Mouse (Mus musculus) stomach, embryonic 16.5 days (tissue): ENCODE results near the gene Tead2. TPM values are rescaled to one million over a fixed set of nuclear protein-coding genes. Genes with fewer than 3 reads are reported as not detected.

Experiments
- ATAC-seq: fragments of 200-750 bp; cut with Nextera tagmentation; 2 replicates; pipeline ENCODE4 v1.8.0; 2017; ENCODE audit warnings: moderate number of reproducible peaks, moderate TSS enrichment; ENCODE audit not compliant: insufficient read depth, low FRiP score
- H3K27ac ChIP-seq: fragments of 300-500 bp; sonication (generic); 2 replicates; pipeline ENCODE4 v1.5.1; 2014; ENCODE audit warnings: low read length
- H3K27me3 ChIP-seq: fragments of 300-500 bp; sonication (generic); 2 replicates; pipeline ENCODE4 v1.6.1; 2014; ENCODE audit warnings: low read length, control low read depth, mixed read lengths; ENCODE audit not compliant: control insufficient read depth, insufficient read depth
- H3K36me3 ChIP-seq: fragments of 300-500 bp; sonication (generic); 2 replicates; pipeline ENCODE4 v1.6.1; 2014; ENCODE audit warnings: low read length; ENCODE audit not compliant: control insufficient read depth, insufficient read depth
- H3K4me1 ChIP-seq: fragments of 300-500 bp; sonication (generic); 2 replicates; pipeline ENCODE4 v1.6.1; 2014; ENCODE audit warnings: low read length, control low read depth, mixed read lengths; ENCODE audit not compliant: control insufficient read depth, insufficient read depth
- H3K4me2 ChIP-seq: fragments of 300-500 bp; sonication (generic); 2 replicates; pipeline ENCODE4 v1.6.1; 2014; ENCODE audit warnings: low read depth, low read length, mixed read lengths
- H3K4me3 ChIP-seq: fragments of 300-500 bp; sonication (generic); replicated peaks from 2 replicates; pipeline ENCODE4 v1.5.1; 2014; ENCODE audit warnings: mild to moderate bottlenecking, low read length
- H3K9ac ChIP-seq: fragments of 300-500 bp; sonication (generic); 2 replicates; pipeline ENCODE4 v1.6.1; 2014; ENCODE audit warnings: low read length
- H3K9me3 ChIP-seq: fragments of 300-500 bp; sonication (generic); replicated peaks from 2 replicates; pipeline ENCODE4 v1.6.1; 2016; ENCODE audit warnings: low read length, control low read depth; ENCODE audit not compliant: control insufficient read depth
- WGBS: fragments of 180-500 bp; shearing (Covaris S2); extraction: QIAGEN DNeasy Blood & Tissue Kit; methylation state at CpG from one replicate; pipeline ENCODE4 v1.1.7; 2014; 5-methylcytosine and 5-hydroxymethylcytosine counted together
- polyA plus RNA-seq: library from polyadenylated mRNA; unstranded; fragments of >200 nt; fragmentation: Nextera tagmentation; extraction: Ambion mirVana; gene quantifications from 2 replicates; pipeline ENCODE4 v1.2.1, GENCODE M21; 2015

Tead2 gene
- polyA plus RNA-seq, 1 experiment from 2014 or later = 93.9 TPM

- Histone ChIP-seq H3K27me3 (peaks cover 70% of the 10 kb centered on the region), H3K9ac (no peak overlapping the region), H3K36me3 (no peaks in the 10 kb centered on the region), H3K4me2 (no peak overlapping the region), H3K9me3 (peaks cover under 1% of the 10 kb centered on the region; the same call in 1 of the 2 replicates), H3K27ac (no peak overlapping the region), H3K4me3 (no peak overlapping the region), H3K4me1 (peaks cover 10% of the 10 kb centered on the region; the same call in 1 of the 2 replicates)
- WGBS = 6% methylated on average over 13 of the region's 13 CpGs
- ATAC-seq = no peak
Measured at GRCm38 (mm10) chr7:45175398-45175797, 40.2 kb upstream of the Tead2 start.

- 0 out of 2 replicates have a peak overlapping the region, but pooled peaks have one; percentile 32 for H3K4me2 ChIP-seq
- ATAC-seq = no peak
- H3K27me3 ChIP-seq = peaks cover 71% of the 10 kb centered on the region
Measured at GRCm38 (mm10) chr7:45175929-45176328, 39.6 kb upstream of the Tead2 start.

DNA sequence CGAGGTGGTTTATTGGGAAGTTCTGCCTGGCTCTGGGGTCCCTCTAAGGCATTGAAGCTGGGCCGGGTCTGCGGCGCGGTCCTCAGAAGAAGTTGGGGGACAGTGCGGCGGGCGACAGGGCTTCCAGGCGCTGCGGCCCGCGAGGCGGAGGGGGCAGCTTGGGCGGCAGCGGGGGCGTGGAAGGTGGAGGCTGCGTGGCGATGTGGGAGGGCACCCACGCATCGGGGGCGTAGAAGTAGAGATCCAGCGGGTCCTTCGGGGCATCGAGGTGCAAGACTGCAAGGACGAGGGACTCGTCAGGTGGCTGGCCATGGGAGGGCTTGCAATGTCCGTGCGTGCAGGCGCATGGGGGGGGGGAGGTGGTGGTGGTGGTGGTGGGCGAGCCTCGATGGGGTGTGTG, 39.2 kb upstream of the Tead2 start:
- ATAC-seq = no peak
- Histone ChIP-seq H3K36me3 (no peaks in the 10 kb centered on the region), H3K27ac (no peak overlapping the region), H3K9me3 (no peaks in the 10 kb centered on the region; the same call in 1 of the 2 replicates), H3K4me2 (peak overlapping the region; percentile 32; the same call in 1 of the 2 replicates), H3K4me1 (peaks cover 10% of the 10 kb centered on the region; the same call in 1 of the 2 replicates), H3K9ac (no peak overlapping the region), H3K4me3 (no peak overlapping the region; the same call in 1 of the 2 replicates), H3K27me3 (peaks cover 75% of the 10 kb centered on the region)
- 3% methylated on average over 29 of the region's 31 CpGs for WGBS

More at GRCm38 (mm10) chr7:45175929-45176328, 39.6 kb upstream of the Tead2 start:
- Histone ChIP-seq H3K27ac (no peak overlapping the region), H3K4me1 (peaks cover 10% of the 10 kb centered on the region; the same call in 1 of the 2 replicates), H3K36me3 (no peaks in the 10 kb centered on the region), H3K4me3 (no peak overlapping the region; the same call in 1 of the 2 replicates), H3K9ac (no peak overlapping the region), H3K9me3 (no peaks in the 10 kb centered on the region; the same call in 1 of the 2 replicates)
- 2% methylated on average over 23 of the region's 23 CpGs for WGBS

DNA sequence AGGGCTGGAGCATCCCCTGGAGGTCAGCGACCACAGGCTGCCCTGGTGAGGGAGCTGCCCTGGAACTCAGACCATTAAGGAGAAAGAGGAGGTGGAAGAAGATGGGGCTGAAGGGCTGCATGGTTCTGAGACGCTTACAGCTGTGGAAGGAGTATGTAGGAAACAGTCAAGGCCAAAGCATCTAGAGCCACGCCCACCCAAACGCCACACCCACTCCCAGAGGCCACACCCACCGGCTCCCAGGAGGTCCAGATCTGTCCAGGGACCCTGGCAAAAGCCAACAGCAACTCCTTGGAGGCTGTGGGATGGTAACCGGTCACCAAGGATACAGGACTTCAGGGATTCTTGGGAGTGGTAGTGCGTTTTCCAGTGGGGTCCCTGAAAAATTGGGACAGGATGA, 37.0 kb upstream of the Tead2 start:
- ATAC-seq = no peak
- H3K9me3 ChIP-seq = no peaks in the 10 kb centered on the region
- H3K9ac ChIP-seq = no peak overlapping the region
- no peak overlapping the region for H3K27ac ChIP-seq
- no peak overlapping the region for H3K4me3 ChIP-seq
- no peak overlapping the region for H3K4me2 ChIP-seq
- peaks cover 10% of the 10 kb centered on the region; the same call in 1 of the 2 replicates for H3K4me1 ChIP-seq
- 20% methylated on average over 7 of the region's 7 CpGs for WGBS
- H3K27me3 ChIP-seq = peaks cover 92% of the 10 kb centered on the region
- H3K36me3 ChIP-seq = no peaks in the 10 kb centered on the region

- Histone ChIP-seq H3K4me3 (no peak within 1 kb of the TSS), H3K9ac (no peak within 1 kb of the TSS), H3K27me3 (peaks cover 91% of the 10 kb centered on the region), H3K9me3 (no peaks in the 10 kb centered on the region), H3K4me2 (no peak within 1 kb of the TSS), H3K4me1 (peaks cover 10% of the 10 kb centered on the region; the same call in 1 of the 2 replicates), H3K27ac (no peak within 1 kb of the TSS), H3K36me3 (no peaks in the 10 kb centered on the region)
- 20% methylated on average over 7 of the region's 7 CpGs for WGBS
- no peak for ATAC-seq
Measured at GRCm38 (mm10) chr7:45179469-45179868, 36.1 kb upstream of the Tead2 start, which contains the start of gene Gfy. Gfy (minus strand) TSS chr7:45179569.

DNA sequence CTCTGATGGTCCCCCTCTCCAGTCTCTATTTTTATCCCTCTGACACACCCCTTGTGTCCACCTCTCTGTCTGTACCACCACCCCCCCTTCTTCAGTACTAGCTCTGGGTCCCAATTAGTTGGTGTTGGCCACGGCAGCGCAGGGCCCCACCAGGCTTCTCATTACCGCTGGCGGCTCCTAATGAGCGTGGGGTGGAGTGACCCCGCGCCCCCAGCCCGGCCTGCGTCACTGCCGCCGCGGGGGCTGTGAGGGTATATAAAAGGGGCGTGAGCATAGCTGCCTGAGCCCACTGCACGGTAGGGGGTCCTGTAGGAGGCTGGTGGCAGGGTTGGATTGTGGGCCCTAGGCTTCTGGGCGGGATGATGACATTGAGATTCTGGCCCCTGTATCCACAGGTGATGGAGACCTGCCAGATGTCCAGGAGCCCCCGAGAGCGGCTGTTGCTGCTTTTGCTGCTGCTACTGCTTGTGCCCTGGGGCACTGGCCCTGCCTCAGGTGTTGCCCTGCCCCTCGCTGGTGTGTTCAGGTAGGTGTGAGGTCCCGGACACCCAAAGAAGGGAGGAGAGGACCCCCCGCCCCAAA, 34.6 kb upstream of the Tead2 start, which contains the start of gene Pth2:
TSS of gene Pth2 (plus strand) at position 100 of the 582 bp plus-strand sequence.
- Histone ChIP-seq H3K9ac (no peak within 1 kb of the TSS), H3K9me3 (no peaks in the 10 kb centered on the region), H3K27me3 (peaks cover 87% of the 10 kb centered on the region), H3K36me3 (no peaks in the 10 kb centered on the region), H3K4me2 (no peak within 1 kb of the TSS), H3K27ac (no peak within 1 kb of the TSS), H3K4me1 (peaks cover 4% of the 10 kb centered on the region; the same call in 1 of the 2 replicates), H3K4me3 (0 out of 2 replicates have a peak within 1 kb of the TSS, but pooled peaks have one; percentile 9)
- no peak for ATAC-seq
- 20% methylated on average over 20 of the region's 20 CpGs for WGBS

DNA sequence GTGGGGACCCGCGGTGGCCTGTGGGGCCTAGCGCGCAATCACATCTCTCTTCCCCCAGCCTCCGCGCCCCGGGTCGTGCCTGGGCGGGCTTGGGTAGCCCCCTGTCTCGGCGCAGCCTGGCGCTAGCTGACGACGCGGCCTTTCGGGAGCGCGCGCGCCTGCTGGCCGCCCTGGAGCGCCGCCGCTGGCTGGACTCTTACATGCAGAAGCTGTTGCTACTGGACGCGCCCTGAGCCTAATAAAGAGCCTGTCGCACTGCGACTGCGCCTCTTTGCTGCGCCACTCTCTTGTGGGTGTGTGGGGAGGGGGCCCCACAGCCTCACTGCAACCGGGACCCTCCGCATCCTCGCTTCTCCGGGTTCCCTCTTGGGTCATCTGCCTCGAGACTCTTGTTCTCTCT, 34.0 kb upstream of the Tead2 start:
- Histone ChIP-seq H3K4me3 (0 out of 2 replicates have a peak overlapping the region, but pooled peaks have one; percentile 9), H3K9me3 (no peaks in the 10 kb centered on the region), H3K27ac (no peak overlapping the region), H3K4me1 (no peaks in the 10 kb centered on the region), H3K4me2 (no peak overlapping the region), H3K36me3 (no peaks in the 10 kb centered on the region), H3K27me3 (peaks cover 83% of the 10 kb centered on the region), H3K9ac (no peak overlapping the region)
- no peak for ATAC-seq
- WGBS = 6% methylated on average over 29 of the region's 35 CpGs

GRCm38 (mm10) chr7:45182199-45182601, 33.4 kb upstream of the Tead2 start:
- Histone ChIP-seq H3K36me3 (no peaks in the 10 kb centered on the region), H3K27me3 (peaks cover 81% of the 10 kb centered on the region), H3K9ac (peak overlapping the region; percentile 61), H3K9me3 (no peaks in the 10 kb centered on the region), H3K4me2 (peak overlapping the region; percentile 55), H3K4me1 (no peaks in the 10 kb centered on the region), H3K27ac (no peak overlapping the region), H3K4me3 (peak overlapping the region; percentile 38)
- peak; percentile 92 for ATAC-seq
- under 1% methylated on average over 34 of the region's 34 CpGs for WGBS

- Histone ChIP-seq H3K4me3 (peak overlapping the region; percentile 38), H3K4me2 (peak overlapping the region; percentile 55), H3K4me1 (no peaks in the 10 kb centered on the region), H3K27me3 (peaks cover 77% of the 10 kb centered on the region), H3K9me3 (no peaks in the 10 kb centered on the region), H3K36me3 (no peaks in the 10 kb centered on the region), H3K9ac (peak overlapping the region; percentile 61), H3K27ac (no peak overlapping the region)
- WGBS = 13% methylated on average over 11 of the region's 11 CpGs
- peak; percentile 14; the same call in 1 of the 2 replicates for ATAC-seq
Measured at GRCm38 (mm10) chr7:45182606-45183005, 32.9 kb upstream of the Tead2 start.
